Mouse (Mus musculus) C2C12 (cell line): ENCODE data around the gene Lrrc10b.

Experiments
- CEBPB ChIP-seq: IDR thresholded peaks from one replicate; pipeline ENCODE4 v1.6.1; 2011; ENCODE audit warnings: low read depth, mild to moderate bottlenecking, control low read depth, moderate library complexity
- CTCF ChIP-seq: IDR thresholded peaks from one replicate; pipeline ENCODE4 v1.5.1; 2011; ENCODE audit not compliant: control insufficient read depth, insufficient read depth, insufficient read length
- MAX ChIP-seq: IDR thresholded peaks from one replicate; pipeline ENCODE4 v1.6.1; 2011; ENCODE audit warnings: mild to moderate bottlenecking, control low read depth
- MYOD1 ChIP-seq: IDR thresholded peaks from one replicate; pipeline ENCODE4 v1.6.1; 2011; ENCODE audit warnings: low read depth; ENCODE audit not compliant: control insufficient read depth, insufficient read length

DNA sequence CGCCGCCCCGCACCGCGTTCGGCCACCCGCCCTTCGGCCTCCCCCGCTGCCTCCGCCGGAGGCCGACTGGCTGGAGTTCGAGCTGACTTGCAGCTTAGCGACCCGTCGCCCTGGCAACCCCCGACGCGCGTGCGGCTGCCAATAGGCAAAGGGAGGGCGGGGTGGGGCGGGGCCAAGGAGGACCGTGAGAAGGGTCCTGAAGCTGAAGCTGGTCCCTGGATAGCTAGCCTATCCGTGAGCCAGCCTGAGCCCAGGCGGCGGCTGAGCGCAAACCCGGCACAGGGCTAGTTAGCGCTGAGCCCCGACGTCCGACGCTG, 169 bp upstream of the Lrrc10b start:
- TF ChIP-seq CTCF = no peak
- no peak for TF ChIP-seq CEBPB
- TF ChIP-seq MYOD1 = no peak
- no peak for TF ChIP-seq MAX
